Mouse (Mus musculus) ES-E14 (cell line): ENCODE results near the gene Nsun4. TPM values are rescaled to one million over a fixed set of nuclear protein-coding genes. Genes with fewer than 3 reads are reported as not detected.

Experiments
- DNase-seq: peaks from one replicate; pipeline ENCODE4 v3.0.0-alpha.2; 2013; ENCODE audit warnings: low read depth, low spot score
- H3K27ac ChIP-seq: 2 replicates; pipeline ENCODE4 v1.5.1; 2012; ENCODE audit warnings: low read depth, mild to moderate bottlenecking, low read length, moderate library complexity, mixed read lengths; ENCODE audit not compliant: poor library complexity, insufficient read depth, severe bottlenecking
- H3K36me3 ChIP-seq: 2 replicates; pipeline ENCODE4 v1.6.1; 2012; ENCODE audit warnings: mild to moderate bottlenecking, low read length, moderate library complexity, mixed read lengths; ENCODE audit not compliant: control insufficient read depth, poor library complexity, insufficient read depth, severe bottlenecking
- H3K4me1 ChIP-seq, 2 experiments: fragments of 150-350 bp in 1 of 2; sonication (generic) in 1 of 2; 2 replicates each; pipeline ENCODE4 v1.6.1; 2012; ENCODE audit warnings: low read length in 2 of 2, mild to moderate bottlenecking in 1 of 2, mixed read lengths in 1 of 2; ENCODE audit not compliant: control insufficient read depth in 2 of 2, insufficient read depth in 2 of 2, poor library complexity in 1 of 2
- H3K4me3 ChIP-seq, 2 experiments: fragments of 150-350 bp in 1 of 2; sonication (generic) in 1 of 2; 2 replicates each; pipeline ENCODE4 v1.5.1; 2012; ENCODE audit warnings: low read length in 2 of 2, low read depth in 1 of 2, mild to moderate bottlenecking in 1 of 2, mixed read lengths in 1 of 2; ENCODE audit not compliant: insufficient read depth in 1 of 2, poor library complexity in 1 of 2, severe bottlenecking in 1 of 2
- H3K9ac ChIP-seq: 2 replicates; pipeline ENCODE4 v1.6.1; 2012; ENCODE audit warnings: low read depth, mild to moderate bottlenecking, low read length, mixed read lengths; ENCODE audit not compliant: poor library complexity, insufficient read depth, severe bottlenecking
- H3K9me3 ChIP-seq: fragments of 150-350 bp; sonication (generic); 2 replicates; pipeline ENCODE4 v1.6.1; 2012; ENCODE audit warnings: low read depth, mild to moderate bottlenecking, low read length; ENCODE audit not compliant: control insufficient read depth, insufficient read depth
- CHD2 ChIP-seq: IDR thresholded peaks from 2 replicates; pipeline ENCODE4 v1.6.1; 2014; ENCODE audit warnings: mild to moderate bottlenecking, low read depth, low read length, inconsistent platforms
- HCFC1 ChIP-seq: IDR thresholded peaks from 2 replicates; pipeline ENCODE4 v1.6.1; 2012; ENCODE audit warnings: low read length, inconsistent platforms, borderline replicate concordance; ENCODE audit not compliant: insufficient read depth
- MAFK ChIP-seq: IDR thresholded peaks from 2 replicates; pipeline ENCODE4 v1.6.1; 2014; ENCODE audit warnings: mild to moderate bottlenecking, low read depth, low read length, inconsistent platforms; ENCODE audit not compliant: insufficient read depth
- ZC3H11A ChIP-seq: IDR thresholded peaks from 2 replicates; pipeline ENCODE4 v1.6.1; 2012; ENCODE audit warnings: low read depth, mild to moderate bottlenecking, inconsistent platforms, low read length, borderline replicate concordance
- ZNF384 ChIP-seq: IDR thresholded peaks from 2 replicates; pipeline ENCODE4 v1.6.1; 2012; ENCODE audit warnings: low read depth, low read length, inconsistent platforms
- in situ Hi-C, 2 experiments: fragments of 600-800 bp; cut with MboI; formaldehyde crosslinking; loops; one replicate each; pipeline ENCODE4 v1.15.1; 2025; ENCODE audit warnings: low sequenced_read_pairs in 2 of 2, inconsistent platforms in 1 of 2; ENCODE audit not compliant: unreplicated experiment in 2 of 2
- total RNA-seq: library from RNA; depleted of rRNA; stranded (reverse); fragments of 300-350 nt; gene quantifications from 2 replicates; pipeline ENCODE4 v1.2.3, GENCODE M21; 2012; rRNA removed

Gene Nsun4
- 24.8 and 36.8 TPM in 2 replicates for total RNA-seq

DNA sequence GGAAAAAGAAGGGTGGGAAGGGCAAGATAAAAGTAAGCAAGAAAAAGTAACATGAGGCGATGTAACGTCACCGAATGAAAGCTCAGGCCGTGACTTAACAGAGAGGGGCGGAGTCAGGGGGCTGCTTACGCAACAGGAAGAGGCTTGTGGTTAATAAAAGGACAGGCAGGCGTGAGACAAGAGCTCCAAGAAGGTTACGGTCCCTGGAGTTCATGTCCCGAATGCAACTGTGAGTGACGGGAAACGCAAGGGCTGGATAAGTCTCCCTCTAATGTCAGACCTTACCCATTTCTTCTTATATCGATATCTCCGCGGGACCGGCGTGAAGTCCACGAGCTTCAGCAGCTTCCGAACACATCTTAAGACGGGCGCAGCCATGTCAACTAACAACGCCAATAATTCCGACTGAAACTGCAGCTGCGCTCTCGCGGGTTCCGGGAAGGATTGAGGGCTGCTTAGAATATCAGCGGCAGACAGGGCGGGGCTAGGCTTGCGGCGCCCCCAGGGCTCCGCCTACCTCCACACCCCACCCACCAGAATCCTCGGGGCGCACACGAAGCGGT is at the start of gene Nsun4:
Gene Nsun4 (minus strand): TSS at position 478 of the 563 bp plus-strand sequence.
- H3K4me1 ChIP-seq, result peaks cover 3 to 4% of the 10 kb centered on the region in 2 experiments; a peak in 2 of 4 replicates
- no peaks in the 10 kb centered on the region for H3K9me3 ChIP-seq
- H3K4me3 ChIP-seq, result peak within 1 kb of the TSS; percentile 78 to 91
- peak; percentile 87 for DNase-seq
- peak within 1 kb of the TSS; percentile 76 for H3K27ac ChIP-seq
- no peaks in the 10 kb centered on the region for H3K36me3 ChIP-seq
- TF ChIP-seq HCFC1 (peak; percentile 77), ZC3H11A (no peak; the same call in 1 of the 2 replicates), CHD2 (peak; percentile 90), MAFK (no peak)
- peak within 1 kb of the TSS; percentile 75 for H3K9ac ChIP-seq
- in situ Hi-C loops, result no loop called here

DNA sequence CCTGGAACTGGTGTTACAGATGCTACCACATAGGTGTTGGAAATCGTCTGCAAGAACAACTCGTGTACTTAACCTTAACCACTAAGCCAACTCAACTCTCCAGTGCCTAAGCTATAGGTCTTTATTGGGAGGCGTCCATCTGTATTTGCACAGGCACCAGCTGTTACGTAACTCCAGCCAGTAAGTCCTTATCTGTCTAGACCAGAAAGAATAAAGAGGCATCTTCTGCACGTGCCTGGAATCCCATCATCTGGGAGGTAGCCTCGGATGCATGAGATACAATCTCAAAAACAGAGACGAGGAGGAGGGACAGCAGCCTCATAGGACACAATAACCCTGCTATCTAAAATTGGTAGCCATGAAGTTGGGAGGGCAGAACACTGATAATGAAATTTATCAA is 47.3 kb upstream of the Nsun4 start:
- TF ChIP-seq MAFK (no peak), ZC3H11A (no peak), ZNF384 (no peak), HCFC1 (no peak), CHD2 (no peak)
- Histone ChIP-seq H3K36me3 (peaks cover 40% of the 10 kb centered on the region), H3K27ac (no peak overlapping the region), H3K4me1 (no peaks in the 10 kb centered on the region), H3K4me3 (no peak overlapping the region), H3K9ac (no peak overlapping the region), H3K9me3 (no peaks in the 10 kb centered on the region)
- in situ Hi-C loops, result no loop called here
- no peak for DNase-seq

- H3K9ac ChIP-seq, result no peak overlapping the region
- H3K4me1 ChIP-seq, result no peaks in the 10 kb centered on the region
- H3K27ac ChIP-seq, result no peak overlapping the region
- H3K4me3 ChIP-seq, result no peak overlapping the region
- in situ Hi-C loops, result no loop called here
- H3K36me3 ChIP-seq, result peaks cover 42% of the 10 kb centered on the region
- DNase-seq, result no peak
- H3K9me3 ChIP-seq, result no peaks in the 10 kb centered on the region
- TF ChIP-seq CHD2 (no peak), ZC3H11A (no peak), ZNF384 (no peak), HCFC1 (no peak), MAFK (no peak)
These were observed 43.5 kb upstream of the Nsun4 start for GRCm38 (mm10) chr4:116097211-116097610.

DNA sequence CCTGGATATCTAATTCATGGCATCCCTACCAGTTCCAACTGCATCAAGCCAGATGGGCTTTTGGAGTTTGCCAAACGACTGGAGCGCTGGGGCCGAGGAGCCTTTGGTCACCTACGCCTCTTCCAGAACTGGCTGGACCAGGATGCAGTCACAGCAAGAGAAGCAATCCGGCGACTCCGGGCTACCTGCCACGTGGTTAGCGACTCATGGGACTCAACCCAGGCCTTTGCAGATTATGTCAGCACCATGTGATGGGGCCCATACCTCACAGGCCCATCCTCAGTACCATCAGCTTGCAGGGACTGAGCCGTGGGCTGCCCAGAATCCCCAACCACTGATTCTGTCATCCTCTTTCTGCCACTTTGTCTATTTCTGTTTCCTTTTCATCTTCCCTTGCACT is 42.6 kb upstream of the Nsun4 start:
- Histone ChIP-seq H3K27ac (no peak overlapping the region), H3K4me1 (no peaks in the 10 kb centered on the region), H3K36me3 (peaks cover 40% of the 10 kb centered on the region), H3K9ac (no peak overlapping the region), H3K4me3 (no peak overlapping the region), H3K9me3 (no peaks in the 10 kb centered on the region)
- DNase-seq, result no peak
- TF ChIP-seq MAFK (no peak), HCFC1 (no peak)
- in situ Hi-C loops, result no loop called here
